Mouse (Mus musculus) lung, adult 2 months (tissue): ENCODE results near the gene Clint1. TPM values are rescaled to one million over a fixed set of nuclear protein-coding genes. Genes with fewer than 3 reads are reported as not detected.

Source experiments
- DNase-seq: peaks from one replicate; pipeline ENCODE4 v3.0.0; 2022
- H3K4me1 ChIP-seq: fragments of 200-500 bp; 2 replicates; pipeline ENCODE4 v1.6.1; 2011; ENCODE audit warnings: low read length; ENCODE audit not compliant: control insufficient read depth, insufficient read depth
- H3K4me3 ChIP-seq: fragments of 200-500 bp; replicated peaks from 2 replicates; pipeline ENCODE3; 2011; ENCODE audit warnings: low read depth, mild to moderate bottlenecking, control low read depth, low read length; ENCODE audit errors: extremely low read depth
- CTCF ChIP-seq: fragments of 200-500 bp; IDR thresholded peaks from 2 replicates; pipeline ENCODE4 v1.5.1; 2011; ENCODE audit warnings: mild to moderate bottlenecking, low read length, control low read depth; ENCODE audit not compliant: insufficient read depth
- POLR2A ChIP-seq: fragments of 200-500 bp; IDR thresholded peaks from 2 replicates; pipeline ENCODE4 v1.6.1; 2011; ENCODE audit warnings: low read depth, mild to moderate bottlenecking, control low read depth, low read length, borderline replicate concordance; ENCODE audit errors: extremely low read depth
- WGBS: fragments of 180-500 bp; shearing (Covaris S2); methylation state at CpG from one replicate; pipeline ENCODE4 v1.1.7; 2018; 5-methylcytosine and 5-hydroxymethylcytosine counted together
- polyA plus RNA-seq: library from polyadenylated mRNA; depleted of rRNA; stranded (reverse); fragments of >200 nt; gene quantifications from 2 replicates; pipeline ENCODE4 v1.2.3, GENCODE M21; 2012; rRNA removed

Clint1 gene
- polyA plus RNA-seq, 1 experiment: 51.8 TPM

DNA sequence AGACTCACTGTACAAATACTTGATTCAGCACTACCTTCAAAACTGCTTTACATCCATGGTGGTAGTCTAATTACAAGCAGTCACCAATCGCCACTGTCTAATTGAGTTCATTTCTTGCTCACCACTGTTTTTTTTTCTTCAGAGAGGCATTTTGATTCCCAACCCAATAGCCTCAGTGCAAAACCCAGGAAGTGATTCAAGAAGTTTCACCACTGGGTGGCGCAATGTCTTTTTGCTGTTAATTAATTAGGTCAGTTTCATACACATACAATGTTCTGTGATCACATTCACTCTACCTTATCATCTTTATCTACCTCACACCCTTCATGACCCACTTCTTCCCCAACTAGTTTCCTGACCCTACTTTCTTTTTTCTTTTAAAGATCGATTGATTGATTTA is 107.7 kb downstream of the Clint1 start:
- WGBS: 73% methylated on average over 3 of the region's 3 CpGs
- no peak for DNase-seq

DNA sequence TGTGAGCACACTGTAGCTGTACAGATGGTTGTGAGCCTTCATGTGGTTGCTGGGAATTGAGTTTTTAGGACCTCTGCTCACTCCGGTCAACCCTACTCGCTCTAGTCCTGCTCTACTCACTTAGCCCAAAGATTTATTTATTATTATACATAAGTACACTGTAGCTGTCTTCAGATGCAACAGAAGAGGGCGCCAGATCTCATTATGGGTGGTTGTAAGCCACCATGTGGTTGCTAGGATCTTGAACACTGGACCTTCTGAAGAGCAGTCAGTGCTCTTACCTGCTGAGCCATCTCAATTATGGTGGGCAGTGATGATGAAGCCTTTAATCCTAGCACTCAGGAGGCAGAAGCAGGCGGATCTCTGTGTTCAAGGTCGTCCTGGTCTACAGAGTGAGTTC is 108.2 kb downstream of the Clint1 start:
- DNase-seq: no peak
- no peak for TF ChIP-seq CTCF
- Histone ChIP-seq H3K4me3 (no peak overlapping the region), H3K4me1 (no peaks in the 10 kb centered on the region)
- WGBS: 81% methylated on average over 5 of the region's 5 CpGs

More for the DNA sequence above, 107.7 kb downstream of the Clint1 start:
- TF ChIP-seq POLR2A: no peak
- TF ChIP-seq CTCF: no peak
- no peak overlapping the region for H3K4me3 ChIP-seq
- no peaks in the 10 kb centered on the region for H3K4me1 ChIP-seq

Other genes starting within 250 kb of the Clint1 start
- 2.4 and 2.7 TPM in 2 replicates for gene Lsm11, start 92.9 kb downstream of the Clint1 start, polyA plus RNA-seq
- 2.8 and 8.3 TPM in 2 replicates for gene Thg1l, start 103.4 kb downstream of the Clint1 start, polyA plus RNA-seq
- 0.09 and 0.18 TPM in 2 replicates for gene Sox30, start 128.3 kb downstream of the Clint1 start, polyA plus RNA-seq
- 16.8 and 19.8 TPM in 2 replicates for gene Gm12166, start 200.3 kb downstream of the Clint1 start, polyA plus RNA-seq
- 24.3 and 29.4 TPM in 2 replicates for gene Adam19, start 203.9 kb downstream of the Clint1 start, polyA plus RNA-seq